Mouse (Mus musculus): ENCODE results near the gene Hist2h2be.

GRCm38 (mm10) chr3:96260220-96260619 lies 39.3 kb downstream of the Hist2h2be start:
- TF ChIP-seq CTCF (IDR thresholded peaks at IDR 0.05), result no peak
- no peak for TF ChIP-seq EP300 (IDR thresholded peaks at IDR 0.05)
